25 mouse cellular contexts compared by ENCODE assay signal in genomic region chr5:76612867-76613499, GRCm38 (mm10). TPM values are rescaled to one million over a fixed set of nuclear protein-coding genes. Genes with fewer than 3 reads are reported as not detected.
DNase-seq lines count a peak whose midpoint lies in the region; TF ChIP-seq lines count a peak whose summit lies in the region.
"Had no signal": no experiment of that assay in that cellular context is flagged by ENCODE, and none has a peak within 500 bp of the region (broad histone marks: within the 10 kb centered on the region; RNA-seq: fewer than 3 reads in every experiment).

No protein-coding gene starts in this region.

- intact Hi-C loops in heart, postnatal 25 days (cut with DNase I) = no loop called here
- intact Hi-C loops in left cerebral cortex, adult 2 months (cut with DNase I) = no loop called here

- no peak overlapping the region for H3K27ac ChIP-seq in left cerebral cortex, adult 2 months
- H3K27ac ChIP-seq: forebrain, embryonic 13.5 days; gastrocnemius, adult 2 months; heart, adult 2 months; hindbrain, embryonic 14.5 days; kidney, embryonic 15.5 days; liver, embryonic 12.5 days; midbrain, embryonic 13.5 days had no signal

- no peak for TF ChIP-seq CTCF in left cerebral cortex, adult 2 months (IDR thresholded peaks at IDR 0.05)

- H3K4me3 ChIP-seq in left cerebral cortex, adult 2 months = no peak overlapping the region
- H3K4me3 ChIP-seq: forebrain, embryonic 13.5 days; gastrocnemius, adult 2 months; heart, adult 2 months; heart, embryonic 12.5 days; kidney, embryonic 15.5 days; liver, embryonic 12.5 days; midbrain, embryonic 13.5 days had no signal

- DNase-seq in heart, adult 11 months = peak; percentile 23
- no peak for DNase-seq in heart, postnatal 25 days (ENCODE audit: low spot score)
- peak; percentile 3 for DNase-seq in embryo, embryonic 11.5 days (ENCODE audit: low read depth, low spot score)
- DNase-seq in forelimb bud, embryonic 11.5 days (ENCODE audit: low read depth, low spot score) = peak; percentile 16
- peak; percentile 54 for DNase-seq in mesoderm, embryonic 11.5 days (ENCODE audit: low read depth, low spot score)
- no peak for DNase-seq in frontal cortex, postnatal 36 days (ENCODE audit: low spot score in 2 of 2)
- no peak for DNase-seq in left cerebral cortex, adult 2 months (ENCODE audit: extremely low spot score in 1 of 2, low spot score in 2 of 2)
- DNase-seq: adrenal gland, postnatal 25 days; cerebellum, adult 11-12 months; cerebellum, adult 9-11 months; gastrocnemius, adult 2 months; gastrocnemius, postnatal 36 days; heart, adult 2 months; kidney, adult 18-20 months; kidney, postnatal 25 days; liver, postnatal 0 days; lung, postnatal 36 days; thymus, postnatal 4 days had no signal

RNA-seq across cellular contexts. Expression of gene Cep135, which starts 24.5 kb away (rescaled TPM):
- total RNA-seq in heart, postnatal 25 days (2021) = 1 to 10 TPM; 3.0 to 3.5 TPM
- total RNA-seq in left cerebral cortex, adult 2 months (2021) = 1 to 10 TPM; 6.8 to 7.2 TPM

RNA-seq across cellular contexts. Expression of gene C530008M17Rik, which starts 43.3 kb away (rescaled TPM):
- 1 to 10 TPM; 2.2 to 2.3 TPM for total RNA-seq in heart, postnatal 25 days (2021)
- 10 to 100 TPM; 59.4 to 61.7 TPM for total RNA-seq in left cerebral cortex, adult 2 months (2021)
- total RNA-seq: monocyte, adult 5-6 weeks had no signal

Comparison
In these comparisons a context has a peak if more than half of its experiments do, and no peak if none do; other contexts are left out.
1. DNase-seq: peak in heart, adult 11 months (single experiment), embryo, embryonic 11.5 days (single experiment), forelimb bud, embryonic 11.5 days (single experiment) and mesoderm, embryonic 11.5 days (single experiment); none in heart, postnatal 25 days (single experiment), frontal cortex, postnatal 36 days (0 of 2) and left cerebral cortex, adult 2 months (0 of 2).
2. RNA of gene C530008M17Rik, which starts 43.3 kb away (total RNA-seq): 59.4 to 61.7 TPM in left cerebral cortex, adult 2 months; 2.2 to 2.3 TPM in heart, postnatal 25 days; every median in the first group is over 10 times any median in the second.